Mouse (Mus musculus): ENCODE results near the gene Agtrap. TPM values are rescaled to one million over a fixed set of nuclear protein-coding genes. Genes with fewer than 3 reads are reported as not detected.
A peak's percentile ranks its signal among the peaks of the same experiment; 100 is the strongest.
"Not testable (repeated sequence)": the region's sequence is repeated elsewhere in the genome, so short reads cannot be mapped to it uniquely, and the experiment has no call there.

Agtrap gene
- 29.4 and 30.3 TPM in 2 replicates for polyA plus RNA-seq (2012; rRNA removed)

DNA sequence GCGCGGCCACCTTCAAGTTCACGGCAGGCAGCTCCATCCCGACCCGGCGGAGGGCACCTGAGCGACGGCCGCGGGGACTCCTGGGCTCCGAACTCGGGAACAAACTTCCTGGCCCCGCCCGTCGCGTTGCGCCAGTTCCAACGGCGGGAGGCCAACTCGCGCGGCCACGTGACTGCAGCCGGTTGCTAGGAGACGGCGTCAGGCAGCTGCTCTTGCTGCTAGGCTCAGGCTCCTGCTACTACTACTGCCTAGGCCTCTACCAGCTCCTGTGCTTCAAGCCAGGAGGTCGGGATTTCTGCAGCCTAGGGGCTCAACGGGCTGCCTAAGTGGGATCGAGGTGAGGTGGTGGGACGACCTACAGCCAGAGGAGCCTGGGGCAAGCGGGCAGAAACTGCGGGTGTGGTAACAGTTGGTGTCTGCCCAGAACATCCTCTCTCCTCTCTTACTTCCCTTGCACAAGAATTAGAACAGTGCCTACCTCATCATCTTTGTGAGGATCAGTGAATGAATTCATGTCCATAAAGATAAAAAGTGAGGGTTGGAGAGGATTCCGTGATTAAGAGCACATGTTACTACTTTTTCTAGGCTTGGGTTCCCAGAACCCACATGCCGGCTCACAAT is at the start of gene Agtrap:
Agtrap (minus strand) TSS at position 125 of the 621 bp plus-strand sequence.
- peak; percentile 24 for DNase-seq (ENCODE audit: low read depth)

- DNase-seq (ENCODE audit: low read depth) = no peak
Observed at GRCm38 (mm10) chr4:148137503-148137902, 49.7 kb upstream of the Agtrap start.

DNA sequence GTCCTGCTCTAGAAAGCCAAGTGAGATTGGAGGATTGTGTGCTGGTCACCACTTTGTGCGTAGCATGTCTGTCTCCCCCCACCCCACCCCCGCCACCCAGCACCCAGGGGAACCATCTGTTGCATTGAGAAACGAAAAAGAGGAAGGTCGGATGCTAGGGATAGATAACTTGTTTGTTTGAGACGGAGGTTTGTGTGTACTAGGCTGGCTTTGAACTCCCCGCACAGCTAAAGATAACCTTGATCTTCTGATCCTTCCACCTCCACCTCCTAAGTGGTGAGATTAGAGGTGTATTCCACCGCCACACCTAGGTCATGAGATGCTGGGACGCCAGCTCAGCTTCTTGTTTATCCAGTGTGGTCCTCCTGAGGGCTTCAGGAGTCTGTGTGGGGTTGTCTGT is 47.2 kb upstream of the Agtrap start:
- no peak for DNase-seq (ENCODE audit: low read depth)

- DNase-seq (ENCODE audit: low read depth) = no peak
Observed at GRCm38 (mm10) chr4:148131497-148132081, 43.8 kb upstream of the Agtrap start.

DNA sequence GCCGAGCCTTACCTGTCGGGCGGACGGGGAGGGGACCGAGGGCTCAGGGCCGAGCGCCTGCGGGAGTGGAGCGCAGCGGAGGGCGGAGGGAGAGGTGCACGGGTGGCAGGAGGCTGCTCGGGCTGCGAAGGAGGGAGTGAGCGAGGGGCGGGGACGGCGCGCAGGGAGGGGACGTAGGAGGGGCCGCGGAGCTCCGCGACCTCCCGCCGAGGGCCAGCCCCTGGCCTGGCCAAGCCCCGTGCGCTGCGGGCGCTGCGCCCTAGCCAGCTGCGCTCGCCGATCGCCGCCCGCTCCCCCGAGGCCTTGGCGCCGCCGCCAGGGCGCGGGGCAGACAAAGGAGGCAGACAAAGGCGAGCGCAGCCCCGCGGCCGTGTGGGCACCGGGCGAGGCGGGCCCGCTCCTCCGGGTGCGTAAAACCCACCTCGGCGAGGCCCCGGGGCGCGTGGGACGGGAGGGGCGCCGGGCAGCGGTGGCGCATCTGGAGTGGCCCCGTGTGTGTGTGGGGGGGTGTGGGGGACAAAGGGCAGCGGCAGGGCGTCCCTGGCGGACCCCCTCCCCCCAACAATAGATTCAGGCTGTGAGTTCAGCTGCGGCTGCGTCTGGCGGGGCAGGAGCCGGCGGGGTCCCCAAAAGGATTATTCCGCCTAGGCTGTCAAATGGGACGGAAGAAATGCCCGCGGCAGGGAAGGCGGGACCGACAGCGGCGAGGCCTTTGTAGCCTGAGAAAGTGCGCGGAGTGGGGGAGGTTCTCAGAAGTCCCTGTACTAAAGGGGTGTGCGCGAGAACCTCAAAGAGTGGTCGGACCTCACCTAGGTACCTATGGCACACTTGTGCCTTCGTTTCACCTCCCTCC is 43.0 kb upstream of the Agtrap start, which contains the start of gene Draxin:
Draxin (minus strand) TSS at position 138 of the 853 bp plus-strand sequence.
- DNase-seq (ENCODE audit: low read depth) = no peak

- no peak for DNase-seq (ENCODE audit: low read depth)
Observed at GRCm38 (mm10) chr4:148130133-148130532, 42.3 kb upstream of the Agtrap start, which contains the start of gene Mad2l2. Mad2l2 (plus strand) TSS chr4:148130384.

- no peak for DNase-seq (ENCODE audit: low read depth)
Observed at GRCm38 (mm10) chr4:148128672-148129071, 40.8 kb upstream of the Agtrap start.

DNA sequence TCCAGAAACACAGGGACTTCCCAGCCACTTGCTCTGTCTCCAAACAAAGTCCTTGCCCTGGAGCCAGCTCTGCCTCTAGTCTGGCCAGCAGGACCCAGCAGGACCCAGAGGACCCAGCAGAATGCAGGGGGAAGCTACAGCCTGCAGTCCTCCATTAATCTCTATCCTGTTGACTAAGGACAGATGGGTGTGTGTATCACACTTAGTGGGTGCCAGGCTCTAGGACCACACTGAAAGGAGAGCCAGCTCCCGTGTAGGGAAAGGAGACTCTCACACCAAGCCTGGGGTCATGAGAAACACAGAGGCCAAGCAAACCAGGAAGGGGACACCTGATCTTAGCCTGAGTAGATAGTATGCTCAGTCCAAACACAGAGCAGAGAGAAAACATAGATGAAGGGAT is 40.4 kb upstream of the Agtrap start:
- DNase-seq (ENCODE audit: low read depth) = no peak

DNA sequence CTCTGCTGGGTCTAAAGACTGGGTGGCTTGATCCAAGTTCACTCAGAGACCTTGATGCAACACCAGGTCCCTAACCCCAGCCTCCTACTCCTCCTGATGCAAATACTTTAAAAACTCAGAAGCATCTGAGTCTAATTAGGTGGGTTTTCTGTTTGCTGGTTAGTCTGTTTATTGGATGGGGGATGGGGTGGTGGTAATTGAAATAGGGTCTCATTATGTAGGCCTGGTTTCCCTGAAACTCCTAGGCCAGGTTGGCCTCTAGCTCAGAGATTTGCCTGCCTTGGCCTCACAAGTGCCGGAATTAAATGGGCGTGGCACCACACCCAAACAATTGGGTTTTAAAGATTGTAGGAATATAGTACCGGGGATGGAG is 34.8 kb upstream of the Agtrap start:
- no peak for DNase-seq (ENCODE audit: low read depth)

DNA sequence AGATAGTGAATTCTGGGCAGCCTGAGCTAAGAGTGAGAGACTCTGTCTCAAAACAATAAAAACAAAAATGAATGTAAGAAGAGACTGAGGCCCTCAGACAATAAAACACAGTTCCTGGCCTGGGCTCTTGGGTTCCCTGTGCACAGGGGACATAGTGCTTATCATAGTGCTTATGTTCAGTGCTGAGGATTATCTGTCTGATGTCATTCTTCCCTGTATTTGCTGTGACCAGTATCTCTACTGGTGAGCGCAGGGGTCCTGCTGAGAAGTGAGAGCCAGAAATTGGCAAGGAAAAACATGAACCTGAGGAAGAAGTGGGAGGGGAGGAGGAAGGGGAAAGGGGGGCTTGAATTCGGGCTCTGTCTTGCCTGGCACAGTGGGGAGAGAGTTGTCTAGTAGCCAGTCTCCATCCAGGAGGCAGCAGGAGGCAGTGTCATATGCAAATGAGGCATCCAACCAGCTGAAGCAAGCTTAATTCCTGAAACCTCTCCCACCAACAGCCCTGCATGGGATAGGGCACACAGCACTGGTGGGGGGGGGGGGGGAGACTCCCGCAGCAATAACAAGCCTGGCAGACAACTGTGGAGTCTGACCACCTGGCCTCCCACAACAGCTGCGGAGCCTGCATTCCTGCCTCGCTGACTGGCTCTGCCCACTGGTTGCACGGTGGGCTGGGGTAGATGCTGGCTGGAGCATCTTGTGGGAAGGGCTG is 34.3 kb upstream of the Agtrap start:
- no peak for DNase-seq (ENCODE audit: low read depth)

DNA sequence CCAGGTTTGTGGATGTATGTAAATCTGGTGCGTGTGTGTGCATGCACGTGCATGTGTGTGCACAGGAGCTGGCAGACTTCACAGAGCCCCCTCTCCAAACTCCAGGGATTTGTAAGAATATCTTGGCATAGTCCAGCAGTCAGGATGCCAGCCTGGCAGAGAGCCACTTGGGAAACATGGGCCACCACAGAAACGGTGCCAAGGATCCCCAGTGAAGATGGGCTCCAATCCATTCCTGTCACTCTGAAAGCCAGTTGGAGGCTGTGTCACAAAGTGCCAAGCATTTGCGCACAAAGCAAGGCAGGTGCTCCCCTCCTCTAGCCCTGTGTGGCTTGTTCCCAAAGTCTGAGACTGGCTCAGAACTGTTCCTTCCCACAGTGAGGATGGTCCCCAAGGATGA is 33.5 kb upstream of the Agtrap start:
- DNase-seq (ENCODE audit: low read depth) = no peak

GRCm38 (mm10) chr4:148120555-148120954 is 32.7 kb upstream of the Agtrap start:
- no peak for DNase-seq (ENCODE audit: low read depth)

DNA sequence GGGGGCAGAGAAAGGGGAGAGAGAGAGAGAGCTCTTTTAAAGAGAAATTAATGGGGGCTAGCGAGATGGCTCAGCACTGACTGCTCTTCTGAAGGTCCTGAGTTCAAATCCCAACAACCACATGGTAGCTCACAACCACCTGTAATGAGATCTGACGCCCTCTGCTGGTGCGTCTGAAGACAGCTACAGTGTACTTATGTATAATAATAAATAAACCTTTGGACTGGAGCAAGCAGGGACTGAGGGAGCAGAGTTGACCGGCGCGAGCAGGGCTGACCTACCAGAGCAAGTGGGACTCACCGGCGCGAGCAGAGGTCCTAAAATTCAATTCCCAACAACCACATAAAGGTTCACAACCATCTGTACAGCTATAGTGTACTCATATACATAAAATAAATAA is 31.7 kb upstream of the Agtrap start:
- not testable (repeated sequence) for DNase-seq (ENCODE audit: low read depth)

- no peak for DNase-seq (ENCODE audit: low read depth)
Observed at GRCm38 (mm10) chr4:148117392-148117791, 29.6 kb upstream of the Agtrap start.

DNA sequence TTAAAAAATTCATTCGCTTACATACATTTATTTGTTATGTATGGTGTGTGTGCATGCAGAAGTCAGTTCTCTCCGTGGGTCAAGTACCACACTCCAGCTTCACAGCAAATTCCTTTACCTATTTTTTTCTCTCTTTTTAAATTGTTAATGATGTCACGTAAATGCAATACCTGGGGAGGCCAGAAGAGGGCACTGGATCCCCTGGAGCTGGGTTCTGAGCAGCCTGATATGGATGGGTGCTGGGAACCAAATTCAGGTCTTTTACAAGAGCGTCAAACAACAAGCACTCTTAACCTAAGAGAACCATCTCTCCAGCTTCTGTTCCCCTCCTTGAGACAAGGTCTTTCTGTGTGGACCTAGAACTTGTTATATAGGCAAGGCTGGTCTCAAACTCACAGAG is 28.8 kb upstream of the Agtrap start:
- DNase-seq (ENCODE audit: low read depth) = no peak

GRCm38 (mm10) chr4:148115467-148115866 is 27.6 kb upstream of the Agtrap start:
- DNase-seq (ENCODE audit: low read depth) = no peak

DNA sequence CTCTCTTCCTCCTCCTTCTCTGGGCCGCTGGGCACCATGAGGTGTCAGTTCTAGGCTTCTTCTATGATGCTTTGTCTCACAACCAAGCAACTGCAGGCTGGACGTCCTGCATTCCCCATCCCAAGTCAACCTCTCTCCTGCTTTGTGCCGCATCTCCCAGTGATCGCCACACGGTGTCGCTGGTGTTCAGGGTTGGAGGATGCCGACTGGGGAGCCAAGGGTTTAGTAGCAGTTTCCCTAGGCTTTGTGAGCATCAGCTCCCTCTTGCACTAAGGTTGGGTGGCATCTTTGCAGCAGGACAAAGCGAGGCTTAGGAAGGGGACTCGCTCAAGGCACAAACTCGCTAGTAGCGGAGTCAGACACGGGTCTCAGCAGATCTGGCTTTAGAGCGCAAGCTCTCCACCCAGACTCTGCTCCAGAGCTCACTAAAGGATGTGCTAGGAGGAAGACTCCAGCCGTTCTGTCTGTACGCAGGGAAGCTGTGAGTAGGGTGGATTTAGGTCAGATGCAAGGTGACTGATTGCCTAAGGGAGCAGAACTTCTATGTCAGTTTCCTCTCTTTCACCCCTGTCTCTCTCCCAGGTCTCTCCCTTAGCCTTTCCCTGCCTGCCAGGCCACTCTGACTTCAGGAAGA is 27.0 kb upstream of the Agtrap start:
- no peak for DNase-seq (ENCODE audit: low read depth)

- no peak for DNase-seq (ENCODE audit: low read depth)
Observed at GRCm38 (mm10) chr4:148112519-148112918, 24.7 kb upstream of the Agtrap start.

GRCm38 (mm10) chr4:148109215-148109614 is 21.4 kb upstream of the Agtrap start:
- DNase-seq (ENCODE audit: low read depth) = no peak

- no peak for DNase-seq (ENCODE audit: low read depth)
Observed at GRCm38 (mm10) chr4:148108565-148109100, 20.8 kb upstream of the Agtrap start.

GRCm38 (mm10) chr4:148107621-148108291 is 19.9 kb upstream of the Agtrap start:
- no peak for DNase-seq (ENCODE audit: low read depth)

Data from gonadal fat pad, adult 2 months (tissue).